ENCODE assay signal across 32 mouse cellular contexts in genomic region chr13:113382201-113382600, GRCm38 (mm10).
DNase-seq lines count a peak whose midpoint lies in the region; ATAC-seq and TF ChIP-seq lines count a peak whose summit lies in the region.
"Had no signal": no experiment of that assay in that cellular context is flagged by ENCODE, and none has a peak within 500 bp of the region (broad histone marks: within the 10 kb centered on the region; RNA-seq: fewer than 3 reads in every experiment).

No protein-coding gene starts in this region.

- H3K36me3 ChIP-seq in heart, embryonic 10.5 days: no peaks in the 10 kb centered on the region
- no peaks in the 10 kb centered on the region for H3K36me3 ChIP-seq in spleen, adult 2 months (ENCODE audit: control insufficient read depth, insufficient read depth, low read length)
- no peaks in the 10 kb centered on the region for H3K36me3 ChIP-seq in splenic B cell, adult 2 months (ENCODE audit: control insufficient read depth, insufficient read depth, low read length, poor library complexity, severe bottlenecking)
- H3K36me3 ChIP-seq: embryonic facial prominence, embryonic 13.5 days; forebrain, embryonic 10.5 days; forebrain, embryonic 15.5 days; kidney, embryonic 15.5 days; limb, embryonic 13.5 days; liver, embryonic 12.5 days; midbrain, embryonic 10.5 days; neural tube, embryonic 15.5 days had no signal

- WGBS in heart, embryonic 10.5 days: 84% methylated on average over 2 of the region's 2 CpGs
- WGBS in spleen, adult 2 months: 35% methylated on average over 2 of the region's 2 CpGs

- no peak for TF ChIP-seq POLR2A in spleen, adult 2 months (IDR thresholded peaks at IDR 0.05; ENCODE audit: low read depth, low read length)

- intact Hi-C loops in heart, postnatal 36 days (cut with DNase I): no loop called here

- H3K4me1 ChIP-seq in heart, embryonic 10.5 days: no peaks in the 10 kb centered on the region
- peaks cover 21% of the 10 kb centered on the region; the same call in 1 of the 2 replicates for H3K4me1 ChIP-seq in spleen, adult 2 months (ENCODE audit: control insufficient read depth, insufficient read depth, insufficient read length)
- H3K4me1 ChIP-seq: forebrain, embryonic 15.5 days; kidney, embryonic 15.5 days; liver, embryonic 12.5 days; neural tube, embryonic 15.5 days had no signal

- no peak for TF ChIP-seq CTCF in spleen, adult 2 months (IDR thresholded peaks at IDR 0.05; ENCODE audit: extremely low read depth, insufficient read depth, insufficient read length, insufficient replicate concordance)

- peak; percentile 43 for DNase-seq in heart, embryonic 10.5 days (ENCODE audit: low spot score)
- DNase-seq in heart, postnatal 36 days: no peak
- DNase-seq in spleen, adult 2 months (ENCODE audit: low read depth in 1 of 2, low spot score in 2 of 2): no peak
- DNase-seq in spleen, adult 18-20 months: no peak
- DNase-seq in splenic B cell, adult 2 months (ENCODE audit: low read depth, low spot score): peak; percentile 16
- no peak for DNase-seq in c-Kit-positive CD71-positive TER-119-positive erythroid progenitor cells, embryonic 14.5 days (ENCODE audit: low spot score)
- no peak for DNase-seq in embryo, embryonic 11 days
- DNase-seq: adrenal gland, postnatal 14 days; cerebellum, adult 8-10 months; cerebellum, postnatal 25 days; gastrocnemius, postnatal 25 days; heart, adult 2 months; heart, postnatal 14 days; kidney, adult 18-20 months; kidney, postnatal 25 days; lung, adult 18-20 months; right cerebral cortex, adult 18-20 months; right cerebral cortex, postnatal 4 days; thymus, postnatal 36 days had no signal

- H3K27ac ChIP-seq in heart, embryonic 10.5 days: no peak overlapping the region
- H3K27ac ChIP-seq in spleen, adult 2 months (ENCODE audit: insufficient read depth, low read length): peak overlapping the region; percentile 69
- H3K27ac ChIP-seq: embryonic facial prominence, embryonic 13.5 days; forebrain, embryonic 10.5 days; forebrain, embryonic 15.5 days; heart, adult 2 months; kidney, embryonic 15.5 days; limb, embryonic 13.5 days; liver, embryonic 12.5 days; macrophage; midbrain, embryonic 10.5 days; neural tube, embryonic 15.5 days had no signal

- H3K9me3 ChIP-seq in heart, embryonic 10.5 days: no peaks in the 10 kb centered on the region
- H3K9me3 ChIP-seq: embryonic facial prominence, embryonic 13.5 days; forebrain, embryonic 10.5 days; forebrain, embryonic 15.5 days; kidney, embryonic 15.5 days; limb, embryonic 13.5 days; liver, embryonic 12.5 days; midbrain, embryonic 10.5 days; neural tube, embryonic 15.5 days had no signal

- 0 out of 2 replicates have a peak, but pooled peaks have one; percentile 13 for ATAC-seq in megakaryocyte, adult 5-6 weeks (ENCODE audit: poor library complexity, severe bottlenecking)
- ATAC-seq: forebrain, embryonic 15.5 days; hindbrain, embryonic 16.5 days; liver, embryonic 12.5 days; lung, postnatal 0 days; Patski had no signal

- no peaks in the 10 kb centered on the region for H3K27me3 ChIP-seq in heart, embryonic 10.5 days (ENCODE audit: insufficient read depth, poor library complexity, severe bottlenecking)
- H3K27me3 ChIP-seq in spleen, adult 2 months (ENCODE audit: control insufficient read depth, insufficient read depth, low read length): no peaks in the 10 kb centered on the region
- H3K27me3 ChIP-seq in splenic B cell, adult 2 months (ENCODE audit: control insufficient read depth, insufficient read depth, low read length, poor library complexity, severe bottlenecking): no peaks in the 10 kb centered on the region
- H3K27me3 ChIP-seq: embryonic facial prominence, embryonic 13.5 days; forebrain, embryonic 15.5 days; kidney, embryonic 15.5 days; limb, embryonic 13.5 days; liver, embryonic 12.5 days; neural tube, embryonic 15.5 days; Patski had no signal

- H3K4me3 ChIP-seq in heart, embryonic 10.5 days: no peak overlapping the region
- no peak overlapping the region for H3K4me3 ChIP-seq in spleen, adult 2 months (ENCODE audit: extremely low read depth, insufficient read depth, insufficient read length)
- H3K4me3 ChIP-seq: embryonic facial prominence, embryonic 13.5 days; forebrain, embryonic 10.5 days; forebrain, embryonic 15.5 days; heart, adult 2 months; kidney, embryonic 15.5 days; limb, embryonic 13.5 days; liver, embryonic 12.5 days; midbrain, embryonic 10.5 days; neural tube, embryonic 15.5 days had no signal

Comparison
In these comparisons a context has a peak if more than half of its experiments do, and no peak if none do; other contexts are left out.
1. DNase-seq: peak in heart, embryonic 10.5 days (single experiment) and splenic B cell, adult 2 months (single experiment); none in heart, postnatal 36 days (0 of 2), spleen, adult 2 months (0 of 2), spleen, adult 18-20 months (0 of 2), c-Kit-positive CD71-positive TER-119-positive erythroid progenitor cells, embryonic 14.5 days (single experiment) and embryo, embryonic 11 days (single experiment).